Mouse (Mus musculus) CH12.LX (cell line): ENCODE measurements around the gene Gnb1.

Experiments used
- CTCF ChIP-seq, 2 experiments: IDR thresholded peaks in 1 of 2; conservative IDR thresholded peaks in 1 of 2; 2 replicates each; pipeline ENCODE4 v1.5.1; 2011 to 2012; ENCODE audit warnings: low read depth in 2 of 2, low read length in 2 of 2, improper control_type of control experiment in 1 of 2, inconsistent platforms in 1 of 2, mild to moderate bottlenecking in 1 of 2, moderate library complexity in 1 of 2
- RCOR1 ChIP-seq: conservative IDR thresholded peaks from 2 replicates; pipeline ENCODE4 v1.6.1; 2012; ENCODE audit warnings: low read depth, mild to moderate bottlenecking, inconsistent platforms, low read length, improper control_type of control experiment

GRCm38 (mm10) chr4:155574931-155575330, 83.8 kb downstream of the Gnb1 start:
- TF ChIP-seq RCOR1 (no peak), CTCF (conservative IDR thresholded peaks at IDR 0.05 in 1 of 2, IDR thresholded peaks at IDR 0.05 in 1 of 2; ENCODE audit: low read depth in 2 of 2, low read length in 2 of 2) (no peak)
